In genomic region chr16:77948785-77949184, GRCm38 (mm10) we compare ENCODE assay signal across 31 mouse cellular contexts.
"Had no signal": no experiment of that assay in that cellular context is flagged by ENCODE, and none has a peak within 500 bp of the region (broad histone marks: within the 10 kb centered on the region; RNA-seq: fewer than 3 reads in every experiment).

No protein-coding gene starts in this region.

- ATAC-seq: liver, embryonic 12.5 days; liver, postnatal 0 days; lung, postnatal 0 days; midbrain, embryonic 13.5 days; midbrain, embryonic 15.5 days; midbrain, embryonic 16.5 days had no signal

- H3K4me3 ChIP-seq: limb, embryonic 10.5 days; limb, embryonic 12.5 days; limb, embryonic 13.5 days; limb, embryonic 15.5 days; liver, embryonic 12.5 days; liver, embryonic 13.5 days; liver, embryonic 15.5 days; lung, embryonic 15.5 days; megakaryocyte, embryonic 14.5 days; midbrain, embryonic 10.5 days; midbrain, embryonic 12.5 days; midbrain, embryonic 13.5 days; midbrain, embryonic 15.5 days; myocyte had no signal

- H3K4me2 ChIP-seq: limb, embryonic 12.5 days; limb, embryonic 13.5 days; limb, embryonic 15.5 days; liver, embryonic 11.5 days; liver, embryonic 12.5 days; liver, embryonic 13.5 days; liver, embryonic 15.5 days; lung, embryonic 14.5 days; lung, embryonic 15.5 days; midbrain, embryonic 11.5 days; midbrain, embryonic 12.5 days; midbrain, embryonic 13.5 days; midbrain, embryonic 15.5 days had no signal

- H3K27me3 ChIP-seq: limb, embryonic 12.5 days; limb, embryonic 13.5 days; limb, embryonic 15.5 days; liver, embryonic 12.5 days; liver, embryonic 13.5 days; liver, embryonic 15.5 days; lung, embryonic 15.5 days; megakaryocyte, embryonic 14.5 days; midbrain, embryonic 12.5 days; midbrain, embryonic 13.5 days; midbrain, embryonic 15.5 days had no signal

- H3K27ac ChIP-seq: limb, embryonic 10.5 days; limb, embryonic 12.5 days; limb, embryonic 13.5 days; limb, embryonic 15.5 days; liver, embryonic 12.5 days; liver, embryonic 13.5 days; liver, embryonic 14.5 days; liver, embryonic 15.5 days; lung, embryonic 15.5 days; macrophage; midbrain, embryonic 10.5 days; midbrain, embryonic 12.5 days; midbrain, embryonic 13.5 days; midbrain, embryonic 15.5 days had no signal

- H3K4me1 ChIP-seq: limb, embryonic 10.5 days; limb, embryonic 12.5 days; limb, embryonic 15.5 days; liver, embryonic 12.5 days; liver, embryonic 13.5 days; liver, embryonic 15.5 days; lung, embryonic 15.5 days; megakaryocyte, embryonic 14.5 days; midbrain, embryonic 10.5 days; midbrain, embryonic 12.5 days; midbrain, embryonic 13.5 days; midbrain, embryonic 15.5 days had no signal

- DNase-seq: left cerebral cortex, postnatal 4 days; liver; liver, embryonic 13.5 days; liver, postnatal 0 days; lung, adult 18-20 months; lung, adult 2 months; lung, embryonic 14.5 days; lung, postnatal 10 days; lung, postnatal 14 days; lung, postnatal 36 days; lung, postnatal 4 days; midbrain, embryonic 14.5 days had no signal

- H3K36me3 ChIP-seq: limb, embryonic 10.5 days; limb, embryonic 12.5 days; limb, embryonic 13.5 days; limb, embryonic 15.5 days; liver, embryonic 12.5 days; liver, embryonic 13.5 days; liver, embryonic 15.5 days; lung, embryonic 15.5 days; midbrain, embryonic 10.5 days; midbrain, embryonic 12.5 days; midbrain, embryonic 13.5 days; midbrain, embryonic 15.5 days had no signal

- H3K9ac ChIP-seq: limb, embryonic 12.5 days; limb, embryonic 13.5 days; limb, embryonic 15.5 days; liver, embryonic 12.5 days; liver, embryonic 13.5 days; liver, embryonic 14.5 days; liver, embryonic 15.5 days; liver, postnatal 0 days; lung, embryonic 14.5 days; lung, embryonic 15.5 days; midbrain, embryonic 12.5 days; midbrain, embryonic 13.5 days; midbrain, embryonic 15.5 days had no signal

- H3K9me3 ChIP-seq: limb, embryonic 10.5 days; limb, embryonic 12.5 days; limb, embryonic 13.5 days; limb, embryonic 15.5 days; liver, embryonic 12.5 days; liver, embryonic 13.5 days; liver, embryonic 15.5 days; lung, embryonic 15.5 days; midbrain, embryonic 10.5 days; midbrain, embryonic 12.5 days; midbrain, embryonic 15.5 days had no signal
